Mouse (Mus musculus) regulatory T cell (primary cell): Measurements from ENCODE around the gene Rubcnl.

Experiments used
- in situ Hi-C: fragments of 300-600 bp; cut with MboI, MseI; formaldehyde crosslinking; loops from one replicate; pipeline ENCODE4 v1.15.1; 2025; ENCODE audit warnings: high pct_unique_total_duplicates

Rubcnl gene

DNA sequence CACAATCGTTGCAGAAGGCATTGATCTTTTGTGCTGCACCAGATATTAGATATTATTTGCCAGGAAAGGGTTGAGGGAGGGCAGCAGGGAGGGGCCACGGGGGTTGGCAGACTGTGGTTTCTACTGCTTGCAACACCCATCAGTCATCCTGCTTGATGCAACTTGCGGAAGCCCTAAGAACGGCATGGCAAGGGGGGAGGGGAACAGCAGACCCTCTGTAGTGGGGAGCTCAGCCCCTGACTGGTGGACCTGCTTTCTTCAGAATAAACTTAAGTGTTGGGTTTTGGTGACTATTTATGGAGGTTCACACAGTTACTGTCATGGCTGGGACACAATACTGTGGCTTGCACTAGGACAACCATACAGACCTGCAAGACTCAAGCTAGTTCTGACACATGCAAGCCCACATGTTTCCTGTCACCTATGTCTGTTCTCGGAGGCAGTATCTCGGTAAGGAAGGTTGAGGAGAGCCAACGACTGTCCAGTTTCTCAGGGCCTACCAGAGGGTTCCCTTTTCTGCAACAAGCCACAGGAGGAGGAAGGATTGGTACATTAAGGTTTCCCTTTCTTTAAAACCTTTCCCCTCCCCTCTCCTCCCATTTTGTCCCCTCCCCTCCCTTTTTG, 53.6 kb downstream of the Rubcnl start:
- in situ Hi-C loops, result no loop called here

DNA sequence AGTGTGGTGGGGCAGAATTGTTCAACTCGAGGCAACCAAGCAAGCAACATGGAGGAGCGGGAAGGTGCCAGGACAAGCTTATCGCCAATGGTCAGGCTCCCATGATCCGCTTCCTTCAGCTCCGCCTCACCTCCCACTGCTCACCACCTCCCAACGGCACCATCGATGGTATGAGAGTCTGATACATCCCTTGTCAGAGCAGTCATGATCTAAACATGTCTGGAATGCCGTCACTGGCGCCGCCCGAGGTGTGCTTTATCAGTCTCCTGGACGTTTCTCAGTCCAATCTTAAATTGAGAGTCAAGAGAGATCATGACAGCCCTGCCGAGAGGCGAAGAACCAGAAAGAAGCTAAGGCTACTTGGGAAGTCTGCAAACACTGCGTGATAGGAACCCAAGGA, 55.3 kb downstream of the Rubcnl start:
- in situ Hi-C loops, result no loop called here

DNA sequence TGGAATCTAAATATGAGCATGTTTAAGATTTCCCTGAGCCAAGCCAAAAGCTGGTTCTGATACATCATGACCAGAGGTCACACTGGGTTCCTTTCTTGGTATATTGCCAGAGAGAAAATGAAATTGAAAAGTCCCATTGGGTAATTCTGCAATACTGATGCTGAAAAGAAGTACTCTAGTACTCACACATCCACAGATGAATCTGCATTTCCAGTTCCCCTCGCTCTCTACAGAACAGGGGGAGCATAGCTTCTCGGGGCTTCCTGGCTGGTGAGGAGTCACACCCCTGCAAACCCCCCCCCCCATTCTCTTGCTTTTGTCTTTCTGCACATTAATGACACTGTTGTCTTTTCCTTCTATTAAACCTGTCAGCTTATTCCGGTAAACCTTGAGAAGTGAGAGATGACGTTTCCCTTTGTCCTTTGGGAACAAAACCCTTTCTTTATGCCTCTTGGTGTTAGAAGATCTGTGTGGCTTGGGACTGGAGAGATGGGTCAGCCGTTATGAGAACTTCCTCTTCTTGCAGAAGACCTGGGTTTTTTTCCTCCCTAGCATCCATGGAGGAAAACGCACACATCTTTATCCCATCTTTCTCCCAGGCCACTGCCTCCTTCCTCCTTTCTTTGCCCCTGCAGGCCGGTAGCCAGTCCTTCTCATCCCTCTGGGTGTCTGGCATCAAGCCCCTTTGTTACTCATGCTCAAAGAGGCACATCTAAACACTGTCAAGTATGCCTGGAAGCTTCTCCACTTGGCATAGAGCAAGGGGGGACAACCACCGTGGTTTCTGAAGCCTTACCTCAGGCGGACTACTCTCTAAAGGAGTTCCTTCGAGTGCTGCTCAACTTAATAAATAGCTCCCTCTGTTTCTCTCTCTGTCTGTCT, 59.7 kb downstream of the Rubcnl start:
- in situ Hi-C loops, result no loop called here

DNA sequence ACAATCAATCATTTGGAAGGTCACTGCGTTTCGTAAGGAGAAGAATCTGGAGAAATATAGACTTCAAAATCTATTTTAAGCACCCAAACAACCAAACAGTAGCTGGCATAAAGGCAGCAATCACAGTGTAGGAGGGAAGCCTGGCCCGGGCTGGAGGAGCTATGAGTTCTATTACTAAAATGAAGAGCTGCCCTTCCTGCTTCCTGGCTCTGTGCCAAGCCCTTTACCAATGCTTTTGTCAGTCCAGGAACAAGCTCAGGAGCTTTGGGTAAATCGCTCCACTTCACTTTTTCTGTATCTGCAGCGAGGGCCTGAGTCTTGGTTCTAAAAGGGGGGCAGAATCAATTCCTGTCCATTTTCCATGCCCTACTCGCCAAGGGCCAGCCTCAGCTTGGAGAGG, 62.1 kb downstream of the Rubcnl start:
- in situ Hi-C loops, result no loop called here
